Mouse (Mus musculus) neutrophil, adult 5-6 weeks (primary cell): ENCODE results near the gene Krcc1. TPM values are rescaled to one million over a fixed set of nuclear protein-coding genes. Genes with fewer than 3 reads are reported as not detected.

ENCODE experiments used
- ATAC-seq: fragments of 151-379, 151-347 bp; 2 replicates; pipeline ENCODE4 v1.8.0; 2017; ENCODE audit warnings: mild to moderate bottlenecking, moderate TSS enrichment; ENCODE audit not compliant: insufficient number of reproducible peaks, poor library complexity, low FRiP score, severe bottlenecking; ENCODE audit errors: extremely low read depth
- total RNA-seq: library from RNA; stranded (forward); fragments of 200-1000 nt; gene quantifications from 2 replicates; pipeline ENCODE4 v1.2.3, GENCODE M21; 2017

Gene Krcc1
- 102 and 114 TPM in 2 replicates for total RNA-seq

DNA sequence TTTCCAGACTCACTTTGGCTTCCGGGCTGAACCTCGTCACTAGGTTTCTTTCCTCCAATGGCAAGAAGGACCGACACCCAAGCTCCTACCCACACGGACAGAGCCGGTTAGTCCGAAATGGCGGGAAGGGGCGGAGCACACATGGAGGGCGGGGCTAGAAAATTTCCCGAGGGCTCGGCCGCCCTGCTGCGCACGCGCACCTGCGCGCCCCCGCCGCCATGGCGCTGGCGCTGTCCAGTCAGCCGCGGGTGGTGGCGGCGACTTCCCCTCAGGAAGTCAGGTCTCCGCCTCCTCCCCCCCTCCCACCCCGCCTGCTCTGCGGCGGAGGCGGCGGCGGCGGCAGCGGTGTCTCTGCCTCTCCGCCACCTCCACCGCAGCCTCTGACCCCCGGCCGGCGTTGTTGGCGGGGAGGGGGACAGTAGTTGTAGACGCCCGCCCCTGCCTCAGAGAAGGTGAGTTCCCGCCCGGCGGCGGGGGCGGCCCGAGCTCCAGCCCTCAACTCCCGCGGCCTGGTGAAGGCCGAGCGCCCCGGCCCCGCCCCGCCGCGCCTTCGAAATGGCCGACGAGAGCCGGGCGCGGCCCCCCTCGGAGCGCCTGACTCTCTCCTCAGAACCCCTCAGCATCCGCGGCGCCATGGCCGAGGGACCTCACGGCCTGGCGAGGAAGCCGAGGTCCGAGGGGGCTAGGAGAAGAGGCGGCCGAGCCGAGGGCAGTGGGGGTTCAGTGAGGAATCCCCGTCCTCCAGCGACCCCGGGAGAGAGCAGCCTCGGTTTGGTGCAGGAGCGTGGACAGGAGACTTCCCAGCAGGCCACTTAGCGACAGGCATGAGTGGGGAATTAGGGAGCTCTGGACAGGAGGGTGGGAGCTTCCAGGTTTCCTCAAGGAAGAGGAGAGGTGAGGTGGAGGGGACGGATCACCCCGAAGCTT, at the start of gene Krcc1:
TSS of gene Krcc1 (plus strand) at position 289 of the 927 bp plus-strand sequence.
- ATAC-seq, result peak; percentile 90

DNA sequence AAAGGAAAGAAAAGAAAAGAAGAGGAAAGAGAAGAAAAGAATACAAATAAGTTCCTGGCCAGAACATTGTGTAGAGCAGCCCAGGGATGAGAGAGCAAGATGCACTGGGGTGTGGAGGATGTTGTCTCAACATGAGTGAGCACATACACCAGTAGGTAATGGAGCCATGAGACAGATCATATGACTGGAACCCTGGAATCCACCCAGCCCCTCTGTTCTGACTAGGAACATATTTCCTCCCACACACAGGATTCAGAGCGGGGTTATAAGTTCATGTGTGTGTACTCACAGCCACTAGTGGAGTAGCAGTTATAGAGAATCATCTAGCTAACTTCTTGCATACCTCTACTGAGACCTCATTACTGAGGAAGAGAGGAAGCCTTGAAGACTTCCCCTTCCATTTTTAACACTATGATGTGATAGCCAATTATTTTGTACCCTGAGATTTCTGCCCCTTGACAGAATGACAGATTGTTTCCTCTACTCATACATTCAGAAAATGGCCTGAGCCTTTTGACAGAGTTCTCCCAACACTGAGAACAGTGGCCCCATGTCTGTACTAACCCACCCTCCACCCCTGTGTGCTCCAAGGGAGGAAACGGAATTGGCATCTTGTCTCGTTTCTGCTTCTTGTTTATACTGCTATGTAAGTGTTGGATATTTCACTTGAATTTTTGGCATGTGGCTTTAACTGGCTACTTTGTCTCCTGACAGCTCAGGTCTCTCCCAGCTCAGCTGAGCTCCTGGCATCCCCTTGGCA, 47.1 kb upstream of the Krcc1 start:
- no peak for ATAC-seq

DNA sequence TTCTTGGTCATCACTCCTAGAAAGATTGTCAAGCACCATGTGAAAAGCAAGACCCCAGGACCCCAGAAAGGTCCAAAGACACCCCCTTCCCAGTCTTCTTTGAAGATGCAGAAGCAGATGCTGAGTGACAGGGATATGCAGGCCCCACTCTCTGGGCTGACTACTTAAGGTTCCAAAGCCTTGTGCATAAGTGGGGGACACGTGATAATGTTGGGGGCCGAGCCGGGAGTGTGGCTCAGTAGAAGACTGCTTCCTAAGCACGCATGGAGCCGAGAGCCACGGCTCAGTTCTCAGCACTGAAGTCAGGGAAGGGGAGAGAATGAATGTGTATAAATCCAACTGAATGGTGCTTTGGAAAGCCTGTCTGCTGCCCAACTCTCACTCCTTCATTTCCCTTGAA, 44.9 kb upstream of the Krcc1 start:
- ATAC-seq, result no peak

DNA sequence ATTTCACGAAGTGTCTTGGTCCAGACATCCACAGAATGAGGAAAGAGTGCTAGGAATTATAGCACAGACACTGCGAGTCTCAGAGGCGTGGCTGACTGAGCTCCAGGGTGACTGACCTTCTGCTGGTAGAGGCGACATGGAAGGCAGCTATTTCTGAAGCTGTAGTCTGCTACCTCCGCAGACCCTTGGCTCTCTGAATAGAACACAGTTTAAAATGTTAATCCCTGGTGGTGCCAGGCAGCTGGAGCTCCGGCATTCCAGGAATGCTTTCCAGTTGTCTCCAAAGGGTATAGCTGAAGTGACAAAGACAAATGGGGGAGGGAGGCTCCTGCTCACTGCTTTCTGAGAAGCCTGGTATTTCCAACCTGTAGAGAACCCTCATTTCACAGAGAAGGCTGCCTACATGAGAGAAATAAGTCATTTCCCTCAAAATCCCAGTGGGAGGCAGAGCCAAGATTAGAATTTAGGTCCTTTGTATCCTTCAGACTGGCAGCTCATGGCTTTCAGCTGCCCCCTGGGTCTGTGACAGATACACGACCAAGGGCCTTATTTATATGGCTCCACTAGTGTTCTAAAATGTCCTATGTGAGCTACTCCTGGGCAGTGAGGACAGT, 44.2 kb upstream of the Krcc1 start:
- no peak for ATAC-seq

DNA sequence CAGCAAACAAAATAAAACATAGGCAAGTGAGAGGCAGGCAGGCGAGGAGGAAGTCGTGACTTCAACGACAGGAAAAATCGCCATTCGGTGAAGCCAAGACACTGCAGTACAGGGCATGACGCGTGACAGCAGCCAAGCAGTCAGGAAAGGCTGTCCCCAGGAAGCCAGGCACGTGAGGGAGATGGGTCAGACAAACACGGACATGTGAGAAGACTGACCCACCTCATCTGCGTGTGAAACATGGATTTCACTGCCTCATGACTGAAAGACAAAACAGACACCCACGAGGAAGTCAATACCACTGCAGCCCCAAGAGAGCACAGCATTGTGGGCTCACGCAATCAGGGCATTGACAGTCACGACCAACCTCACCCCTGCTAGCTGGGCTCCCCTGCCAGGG, 36.4 kb upstream of the Krcc1 start:
- ATAC-seq, result no peak

DNA sequence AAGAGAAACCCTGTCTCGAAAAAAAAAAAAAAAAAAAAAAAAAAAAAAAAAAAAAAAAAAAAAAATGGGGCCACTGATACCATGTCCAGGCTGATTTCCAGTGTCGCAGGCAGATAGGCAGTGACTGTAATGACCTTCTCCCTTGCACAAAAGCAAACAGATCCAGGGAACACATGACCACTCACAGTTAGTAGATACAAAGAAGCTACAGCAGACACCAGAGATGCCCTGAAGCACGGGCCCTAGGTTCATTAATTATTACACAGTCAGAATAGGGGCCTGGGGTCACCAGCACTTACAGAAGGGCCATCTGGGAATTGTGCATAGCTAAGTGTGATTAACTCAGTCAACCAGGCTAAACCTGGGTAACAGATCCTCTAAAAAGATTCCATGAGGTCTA, 35.5 kb upstream of the Krcc1 start:
- ATAC-seq, result no peak

DNA sequence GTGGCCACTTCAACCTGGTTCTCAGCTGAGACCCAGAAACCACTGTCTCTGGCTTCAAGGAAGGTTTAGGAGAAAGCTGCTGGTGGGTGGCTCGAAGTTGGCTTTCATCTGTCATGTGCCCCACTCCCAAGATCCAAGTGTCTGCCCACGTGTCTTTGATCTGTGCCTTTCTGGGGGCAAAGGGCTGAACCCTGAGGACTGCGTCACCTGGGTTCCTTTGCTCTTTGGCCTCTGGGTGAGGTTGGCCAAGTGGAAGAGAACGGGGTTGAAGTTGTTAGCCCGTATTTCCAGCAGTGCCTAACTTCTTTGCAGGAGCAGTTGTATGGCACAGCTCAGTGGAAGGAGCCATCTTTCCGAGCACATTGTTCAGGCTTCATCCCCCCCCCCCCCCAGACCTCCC, 35.0 kb upstream of the Krcc1 start:
- no peak for ATAC-seq

DNA sequence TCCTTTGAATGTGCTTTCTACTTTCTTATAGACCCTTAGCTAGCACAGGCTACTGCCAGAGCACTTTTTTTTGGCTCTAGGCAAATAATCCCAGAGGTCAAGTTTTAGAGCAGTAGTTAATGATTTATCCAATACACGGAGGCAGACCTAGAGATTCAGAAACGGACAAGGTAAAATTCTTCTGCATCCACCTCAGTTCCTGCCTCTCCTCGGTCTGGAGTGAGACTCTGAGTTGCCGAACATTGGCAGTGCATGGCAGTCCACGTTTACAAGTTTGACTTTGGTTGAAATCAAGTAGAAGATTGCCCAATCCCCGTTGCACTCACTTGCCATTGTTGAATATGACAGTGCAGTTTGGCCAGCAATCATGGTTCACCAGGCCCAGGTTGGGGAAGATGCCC, 34.4 kb upstream of the Krcc1 start:
- no peak for ATAC-seq

DNA sequence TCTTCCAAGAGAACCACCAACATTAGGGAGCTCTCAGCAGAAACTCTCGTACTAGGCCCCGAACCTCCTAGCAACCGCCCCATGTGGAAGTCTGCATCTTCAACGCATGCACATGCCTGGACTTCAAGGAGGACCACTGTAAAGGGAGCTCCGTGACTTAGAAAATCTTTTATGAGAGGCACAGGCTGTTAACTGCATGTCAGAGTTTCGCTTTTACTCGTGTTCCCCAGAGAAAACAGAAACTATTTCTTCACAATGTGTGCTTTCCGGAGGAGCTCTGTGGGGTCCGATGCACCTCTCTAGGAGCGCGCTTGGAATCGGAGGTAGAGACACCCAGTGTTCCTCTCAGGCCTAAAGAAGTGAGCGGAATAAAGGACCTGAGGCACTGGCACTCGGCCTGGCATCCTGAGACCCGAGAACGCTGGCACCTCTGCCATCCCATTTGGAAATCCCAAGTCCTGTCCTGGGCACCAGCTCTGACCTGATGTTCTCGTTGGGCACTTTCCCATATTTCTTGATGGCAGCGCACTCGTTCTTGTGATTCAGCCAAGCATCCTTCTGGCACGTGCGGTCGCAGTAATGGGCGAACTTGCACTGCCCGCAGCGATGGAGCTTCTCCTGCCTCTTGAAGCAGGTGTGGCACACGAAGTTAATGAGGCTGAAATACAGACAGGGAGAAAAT, 32.3 kb upstream of the Krcc1 start:
- no peak for ATAC-seq

DNA sequence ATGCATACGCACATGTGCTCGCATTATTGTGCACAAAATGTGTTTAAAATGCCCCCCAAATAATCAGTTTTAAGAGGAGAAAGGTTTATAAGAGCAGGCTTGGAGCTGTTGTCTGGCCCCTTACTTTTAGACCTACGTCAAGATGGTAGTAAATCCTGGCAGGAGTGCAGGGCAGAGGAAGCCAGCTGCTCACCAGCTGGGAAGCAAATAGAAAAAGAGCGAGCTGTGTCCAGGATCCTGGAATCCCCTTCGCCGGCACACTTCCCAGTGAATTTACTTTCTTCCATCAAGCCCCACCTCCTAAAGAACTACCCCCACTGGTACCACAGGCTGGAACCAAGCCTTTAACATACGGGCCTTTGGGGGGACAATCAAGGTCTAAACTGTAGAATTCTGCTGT, 30.6 kb upstream of the Krcc1 start:
- ATAC-seq, result no peak

DNA sequence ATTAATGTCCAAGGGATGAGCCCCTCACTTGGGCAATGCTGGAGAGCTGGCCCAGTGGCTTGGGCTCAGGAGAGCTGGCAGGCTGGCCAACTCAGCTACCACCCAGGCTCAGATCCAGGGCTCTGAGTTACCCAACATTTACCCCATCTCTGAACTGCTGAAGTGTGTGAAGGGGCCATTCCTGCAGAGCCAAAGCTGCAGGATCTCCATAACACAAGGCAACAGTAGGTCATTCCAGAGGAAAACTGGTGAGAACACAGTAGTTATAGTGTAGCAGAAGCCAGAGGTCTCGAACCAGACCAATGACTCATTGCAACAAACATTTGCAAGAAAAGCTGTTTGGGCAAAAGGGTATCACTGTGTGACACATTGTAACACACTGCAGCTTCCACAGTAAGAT, 28.7 kb upstream of the Krcc1 start:
- ATAC-seq, result no peak

DNA sequence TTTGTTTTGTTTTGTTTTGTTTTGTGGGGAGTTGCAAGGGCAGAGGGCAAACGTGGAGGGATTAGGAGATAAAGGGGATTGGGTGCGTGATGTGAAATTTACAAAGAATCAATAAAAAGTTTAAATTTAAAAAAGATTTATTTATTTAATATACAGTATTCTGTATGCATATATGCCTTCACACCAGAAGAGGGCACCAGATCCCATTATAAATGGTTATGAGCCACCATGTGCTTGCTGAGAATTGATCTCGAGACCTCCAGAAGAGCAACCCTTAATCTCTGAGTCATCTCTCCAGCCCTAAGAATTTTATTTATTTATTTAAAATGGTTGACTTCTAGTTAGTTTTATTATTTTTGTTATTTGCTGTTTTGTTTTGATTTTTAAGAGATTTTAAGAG, 28.2 kb upstream of the Krcc1 start:
- no peak for ATAC-seq

DNA sequence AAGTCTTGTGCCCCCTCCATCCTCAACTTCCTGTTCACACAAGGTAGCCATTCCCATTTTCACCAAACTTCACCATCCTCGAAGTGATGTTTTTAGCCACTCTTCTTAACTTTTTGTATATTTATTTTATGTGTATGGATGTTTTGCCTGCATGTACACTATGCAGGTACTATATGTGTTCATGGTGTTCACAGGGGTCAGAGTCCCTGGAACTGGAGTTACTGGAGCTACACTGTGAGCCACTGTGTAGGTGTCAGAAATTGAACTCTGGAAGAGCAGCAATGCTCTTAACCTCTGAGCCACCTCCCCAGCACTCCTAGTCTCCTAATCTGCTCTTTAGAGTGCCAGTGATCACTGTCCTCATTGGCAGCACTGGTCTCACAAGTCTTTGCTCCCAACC, 23.1 kb upstream of the Krcc1 start:
- no peak for ATAC-seq

DNA sequence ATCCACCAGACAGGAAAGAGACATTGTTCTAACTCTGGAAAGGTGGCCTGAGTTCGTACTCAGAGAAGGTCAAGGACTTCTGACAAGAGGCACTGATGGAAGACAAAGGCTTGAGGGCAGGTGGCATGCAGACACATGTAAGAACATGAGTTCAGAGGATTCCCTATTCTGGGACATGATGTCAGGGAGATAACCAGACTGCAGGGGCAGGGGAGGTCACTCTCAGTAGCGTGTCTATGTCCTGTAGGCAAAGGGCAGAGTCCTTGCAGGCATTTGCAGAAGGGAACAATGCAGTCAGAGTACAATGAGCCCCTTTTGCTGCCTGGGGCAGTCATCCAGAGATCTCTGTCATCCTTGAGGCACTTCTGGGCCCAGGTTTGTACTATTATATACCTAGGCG, 21.9 kb upstream of the Krcc1 start:
- ATAC-seq, result no peak

DNA sequence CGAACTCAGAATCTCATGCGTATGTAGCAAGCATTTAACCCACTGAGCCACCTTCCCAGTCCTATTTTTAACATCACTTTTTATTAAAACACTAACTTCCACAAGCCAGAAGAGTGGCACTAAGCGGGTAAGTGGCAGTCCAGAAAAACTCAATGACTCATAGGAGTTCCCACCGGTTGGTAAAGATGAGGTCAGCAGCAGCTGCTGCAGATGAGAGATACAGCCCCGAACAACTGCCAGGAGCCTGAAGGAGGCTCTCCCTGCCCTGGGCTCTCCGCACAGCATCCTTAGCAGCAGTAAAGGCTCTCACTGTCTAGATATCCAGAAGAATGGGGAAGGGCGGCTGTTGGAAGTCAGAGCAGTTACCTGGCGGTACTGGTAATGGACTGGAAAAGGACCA, 20.5 kb upstream of the Krcc1 start:
- no peak for ATAC-seq

DNA sequence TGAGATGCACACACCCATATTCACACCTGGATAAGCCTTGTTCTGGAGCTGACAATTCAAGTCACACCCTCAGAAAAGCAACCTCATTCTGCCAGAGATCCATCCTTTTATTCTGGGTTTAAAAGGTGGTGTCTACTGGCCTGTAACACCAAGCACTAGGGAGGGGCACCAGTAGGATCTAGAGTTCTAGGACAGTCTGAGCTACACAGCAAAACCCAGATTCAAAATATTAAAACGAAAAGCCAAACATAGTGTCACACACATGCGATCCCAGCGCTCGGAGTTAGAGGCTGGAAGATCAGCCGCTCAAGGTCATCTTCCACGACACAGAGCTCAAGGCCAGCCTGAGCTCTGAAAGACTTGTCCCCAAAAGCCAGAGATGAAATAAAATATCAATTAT, 17.0 kb upstream of the Krcc1 start:
- ATAC-seq, result no peak

DNA sequence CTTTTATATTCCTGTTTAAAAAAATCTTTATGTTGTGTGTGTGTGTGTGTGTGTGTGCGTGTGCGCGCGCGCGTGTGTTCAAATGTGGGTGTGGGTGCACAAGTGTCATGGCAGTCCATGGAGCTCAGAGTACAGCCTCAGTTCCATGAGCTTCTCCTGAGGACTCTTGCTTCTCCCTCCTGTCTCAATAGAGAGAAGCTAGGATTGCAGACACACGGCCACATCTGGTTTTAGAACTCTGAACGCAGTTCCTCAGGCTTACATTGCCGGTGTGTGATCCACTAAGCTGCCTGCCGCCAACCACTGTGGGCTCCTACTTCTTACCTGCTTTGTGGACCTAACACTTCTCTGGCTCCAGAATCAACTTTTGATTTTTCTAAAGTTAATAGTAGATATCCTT, 15.3 kb upstream of the Krcc1 start:
- ATAC-seq, result no peak

DNA sequence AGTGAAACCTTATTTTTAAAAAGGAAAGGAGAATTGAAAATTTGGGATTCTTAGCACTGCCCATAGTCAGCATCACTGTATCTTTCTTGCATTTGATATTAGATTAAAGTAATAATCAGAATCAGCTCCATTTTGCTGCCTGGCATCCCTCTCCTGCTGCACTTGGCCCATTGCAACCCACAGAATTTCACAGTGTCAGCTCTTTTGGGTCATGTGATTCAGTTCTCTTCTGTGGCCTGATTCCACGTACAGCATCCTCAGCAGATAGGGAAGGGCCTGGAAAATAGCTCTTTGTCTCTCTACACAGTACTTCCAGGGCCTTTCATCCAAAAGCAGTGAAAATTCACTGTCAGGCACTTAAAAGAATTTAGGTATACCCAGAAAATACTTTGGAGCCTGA, 14.1 kb upstream of the Krcc1 start:
- ATAC-seq, result no peak

DNA sequence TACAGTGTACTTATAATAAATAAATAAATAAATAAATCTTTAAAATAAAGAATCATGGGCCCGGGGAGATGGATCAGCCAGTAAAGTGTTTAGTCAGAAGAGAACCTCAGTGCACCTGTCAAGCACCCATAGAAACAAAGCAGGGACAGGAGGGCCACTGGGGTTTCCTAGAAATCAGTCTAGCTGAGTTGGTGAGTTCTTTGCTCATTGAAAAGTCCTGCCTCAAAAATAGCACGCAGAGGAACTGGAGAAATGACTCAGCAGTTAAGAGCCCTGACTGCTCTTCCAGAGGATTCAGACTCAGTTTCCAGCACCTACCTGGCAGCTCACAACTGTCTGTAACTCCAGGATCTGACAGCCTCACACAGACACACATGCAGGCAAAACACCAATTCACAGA, 12.9 kb upstream of the Krcc1 start:
- no peak for ATAC-seq
